Mouse (Mus musculus) limb, embryonic 11.5 days (tissue): ENCODE measurements around the gene Dhcr7. TPM values are rescaled to one million over a fixed set of nuclear protein-coding genes. Genes with fewer than 3 reads are reported as not detected.

Source experiments
- ATAC-seq: fragments of 200-750 bp; cut with Nextera tagmentation; 2 replicates; pipeline ENCODE4 v1.8.0; 2017; ENCODE audit warnings: low read depth; ENCODE audit not compliant: insufficient number of reproducible peaks, low FRiP score, low TSS enrichment
- DNase-seq: peaks from one replicate; pipeline ENCODE4 v3.0.0-alpha.2; 2015; ENCODE audit warnings: low spot score
- H3K27ac ChIP-seq: fragments of 300-500 bp; sonication (generic); replicated peaks from 2 replicates; pipeline ENCODE4 v1.5.1; 2014; ENCODE audit warnings: low read depth, mild to moderate bottlenecking, low read length
- H3K27me3 ChIP-seq: fragments of 300-500 bp; sonication (generic); 2 replicates; pipeline ENCODE4 v1.6.1; 2014; ENCODE audit warnings: mild to moderate bottlenecking, low read length, mixed read lengths; ENCODE audit not compliant: control insufficient read depth, insufficient read depth
- H3K36me3 ChIP-seq: fragments of 300-500 bp; sonication (generic); 2 replicates; pipeline ENCODE4 v1.6.1; 2014; ENCODE audit warnings: mild to moderate bottlenecking, low read length, moderate library complexity, mixed read lengths; ENCODE audit not compliant: control insufficient read depth, insufficient read depth
- H3K4me1 ChIP-seq: fragments of 300-500 bp; sonication (generic); 2 replicates; pipeline ENCODE4 v1.6.1; 2014; ENCODE audit warnings: low read length, mixed read lengths; ENCODE audit not compliant: control insufficient read depth, insufficient read depth
- H3K4me2 ChIP-seq: fragments of 300-500 bp; sonication (generic); 2 replicates; pipeline ENCODE4 v1.6.1; 2014; ENCODE audit warnings: low read depth, mild to moderate bottlenecking, moderate library complexity; ENCODE audit not compliant: severe bottlenecking
- H3K4me3 ChIP-seq: fragments of 300-500 bp; sonication (generic); 2 replicates; pipeline ENCODE4 v1.5.1; 2014; ENCODE audit warnings: low read depth, low read length
- H3K9ac ChIP-seq: fragments of 300-500 bp; sonication (generic); 2 replicates; pipeline ENCODE4 v1.6.1; 2014; ENCODE audit warnings: mild to moderate bottlenecking, low read length
- H3K9me3 ChIP-seq: fragments of 300-500 bp; sonication (generic); 2 replicates; pipeline ENCODE4 v1.6.1; 2016; ENCODE audit warnings: low read length; ENCODE audit not compliant: control insufficient read depth
- WGBS: fragments of 180-500 bp; shearing (Covaris S2); extraction: QIAGEN DNeasy Blood & Tissue Kit; methylation state at CpG from one replicate; pipeline ENCODE4 v1.1.7; 2014; 5-methylcytosine and 5-hydroxymethylcytosine counted together
- polyA plus RNA-seq: library from polyadenylated mRNA; unstranded; fragments of >200 nt; fragmentation: Nextera tagmentation; extraction: Ambion mirVana; gene quantifications from 2 replicates; pipeline ENCODE4 v1.2.1, GENCODE M21; 2014

Gene Dhcr7
- 56.0 and 60.6 TPM in 2 replicates for polyA plus RNA-seq

DNA sequence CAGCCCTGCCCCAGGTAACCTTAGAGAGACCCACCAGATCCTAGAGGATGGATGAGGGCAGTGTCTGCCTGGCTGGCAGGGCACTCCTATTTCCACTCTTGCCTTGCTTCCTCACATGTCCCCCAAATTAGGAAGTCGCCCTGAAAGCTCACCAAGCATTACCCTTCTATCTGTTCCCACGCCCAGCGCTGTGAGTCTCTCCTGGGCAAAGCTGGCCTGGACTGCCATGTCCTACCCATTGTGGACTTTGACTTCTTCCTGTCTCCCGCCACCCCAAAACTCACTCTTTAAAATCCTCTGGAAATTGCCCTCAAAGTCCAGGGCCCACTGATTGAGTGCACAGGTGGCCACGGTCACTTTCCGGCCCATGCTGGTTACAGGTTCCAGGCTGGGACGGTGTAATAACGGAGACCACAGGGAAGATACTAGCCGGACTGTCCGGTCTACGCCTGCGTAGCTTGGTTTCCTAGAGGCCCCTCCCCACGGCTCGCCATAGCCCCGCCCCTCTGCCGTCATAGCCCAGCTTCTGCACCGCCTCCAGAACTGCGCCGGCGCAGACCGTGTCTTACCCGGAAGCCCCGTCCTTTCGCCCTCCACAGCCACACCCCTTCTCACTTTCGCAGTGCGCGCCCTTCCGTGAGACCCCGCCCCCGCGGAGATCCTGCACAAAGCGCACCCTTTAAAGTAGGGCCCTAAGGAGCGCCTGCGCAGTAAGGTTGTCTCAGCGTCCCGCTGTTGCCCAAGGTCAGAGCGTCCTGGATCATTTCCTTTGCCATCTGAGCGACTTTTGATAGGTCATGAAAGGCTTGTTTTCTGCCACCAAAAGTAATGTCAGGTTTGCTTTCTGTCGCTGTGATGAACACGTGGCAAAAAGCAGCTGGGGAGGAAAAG lies at the start of gene Dhcr7, which contains the start of gene Nadsyn1:
Dhcr7 (plus strand) TSS at position 771 of the 891 bp plus-strand sequence.
Nadsyn1 (minus strand) TSS at position 475 of the 891 bp plus-strand sequence.
- Histone ChIP-seq H3K4me1 (peaks cover 6% of the 10 kb centered on the region; the same call in 1 of the 2 replicates), H3K27me3 (no peaks in the 10 kb centered on the region), H3K9ac (peak within 1 kb of the TSS; percentile 48), H3K36me3 (peaks cover 5% of the 10 kb centered on the region), H3K4me3 (peak within 1 kb of the TSS; percentile 60), H3K9me3 (no peaks in the 10 kb centered on the region), H3K4me2 (peak within 1 kb of the TSS; percentile 63), H3K27ac (peak within 1 kb of the TSS; percentile 48)
- under 1% methylated on average over 40 of the region's 40 CpGs for WGBS
- DNase-seq (peak; percentile 99), ATAC-seq (peak; percentile 98)

DNA sequence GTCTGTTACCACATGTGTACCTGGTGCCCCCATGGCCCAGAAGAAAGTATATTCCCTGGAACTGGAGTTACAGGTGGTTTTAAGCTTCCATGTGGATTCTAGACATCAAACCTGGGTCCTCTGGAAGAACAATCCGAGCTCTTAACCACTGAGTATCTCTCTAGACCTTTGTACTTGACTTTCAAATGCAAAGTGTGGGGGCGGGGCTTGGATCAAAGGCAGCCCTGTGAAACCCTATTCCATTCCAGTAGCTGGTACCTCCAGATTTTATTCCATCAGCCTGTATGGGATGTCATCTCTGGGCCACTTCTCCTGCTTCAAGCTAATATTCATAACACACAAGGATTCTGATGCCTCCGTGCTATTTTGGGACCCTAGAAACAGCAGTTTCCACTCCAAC lies 46.8 kb upstream of the Dhcr7 start:
- Histone ChIP-seq H3K9me3 (no peaks in the 10 kb centered on the region), H3K4me1 (no peaks in the 10 kb centered on the region), H3K36me3 (no peaks in the 10 kb centered on the region), H3K27me3 (no peaks in the 10 kb centered on the region), H3K4me3 (no peak overlapping the region), H3K9ac (no peak overlapping the region), H3K4me2 (no peak overlapping the region), H3K27ac (no peak overlapping the region)
- WGBS: 31% methylated on average over 3 of the region's 3 CpGs
- DNase-seq: no peak
- no peak for ATAC-seq

DNA sequence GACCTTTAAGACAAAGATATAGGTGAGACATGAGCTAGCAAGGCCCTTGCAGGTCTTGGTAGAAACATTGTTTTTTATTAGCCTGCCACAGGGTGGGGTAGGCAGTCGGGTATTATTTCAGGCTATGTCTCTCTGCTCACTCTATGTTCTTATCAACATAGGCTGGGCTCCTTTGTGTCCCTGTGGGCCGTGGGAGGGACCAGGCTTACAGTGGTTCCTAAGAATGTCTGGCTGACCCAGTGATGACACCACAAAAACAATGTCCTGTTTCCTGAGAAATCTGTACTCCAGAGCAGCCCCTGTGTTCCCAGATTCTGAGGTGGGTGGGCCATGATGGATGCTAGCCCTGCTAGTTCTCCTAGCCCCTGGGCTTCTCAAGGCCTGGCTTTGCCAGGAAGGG lies 45.6 kb upstream of the Dhcr7 start:
- DNase-seq: no peak
- no peak overlapping the region for H3K4me2 ChIP-seq
- H3K27me3 ChIP-seq: no peaks in the 10 kb centered on the region
- H3K36me3 ChIP-seq: no peaks in the 10 kb centered on the region
- no peak overlapping the region for H3K4me3 ChIP-seq
- H3K9me3 ChIP-seq: no peaks in the 10 kb centered on the region
- 66% methylated on average over 2 of the region's 2 CpGs for WGBS
- no peak overlapping the region for H3K9ac ChIP-seq
- no peak for ATAC-seq
- no peaks in the 10 kb centered on the region for H3K4me1 ChIP-seq
- no peak overlapping the region for H3K27ac ChIP-seq

- 33% methylated on average over 4 of the region's 6 CpGs for WGBS
These were observed 39.5 kb upstream of the Dhcr7 start for GRCm38 (mm10) chr7:143783378-143783995.

DNA sequence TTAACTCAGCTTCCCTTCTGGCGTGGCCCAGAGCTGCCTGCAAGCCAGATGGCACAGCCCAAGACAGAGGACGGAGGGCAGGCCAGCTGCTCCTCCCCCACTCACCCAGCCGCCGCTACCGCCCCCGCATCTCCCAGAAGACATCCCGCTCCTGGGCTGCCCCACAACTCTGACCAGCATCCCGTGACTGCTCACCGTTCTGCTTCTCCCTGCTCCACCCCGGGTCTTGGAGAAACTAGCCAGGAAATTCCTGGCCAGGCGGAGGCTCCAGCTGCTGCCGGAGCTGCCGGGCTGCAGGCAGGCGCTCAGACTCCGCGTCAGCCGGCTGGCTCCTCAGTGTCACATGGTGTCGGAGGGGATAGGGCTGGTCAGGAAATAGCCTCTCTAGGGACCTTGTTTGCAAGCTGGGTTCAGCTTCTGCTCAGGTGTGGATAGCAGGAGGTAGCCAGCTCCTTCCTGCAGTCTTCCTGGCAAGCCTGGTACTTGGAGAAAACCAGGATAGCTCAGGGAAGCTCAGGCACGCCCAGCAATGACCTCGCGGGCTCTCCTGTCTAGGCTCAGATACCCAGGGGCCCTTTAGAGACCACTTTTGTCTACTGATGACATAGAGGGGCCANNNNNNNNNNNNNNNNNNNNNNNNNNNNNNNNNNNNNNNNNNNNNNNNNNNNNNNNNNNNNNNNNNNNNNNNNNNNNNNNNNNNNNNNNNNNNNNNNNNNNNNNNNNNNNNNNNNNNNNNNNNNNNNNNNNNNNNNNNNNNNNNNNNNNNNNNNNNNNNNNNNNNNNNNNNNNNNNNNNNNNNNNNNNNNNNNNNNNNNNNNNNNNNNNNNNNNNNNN lies 38.7 kb upstream of the Dhcr7 start, which contains the start of gene Mrgpre:
Mrgpre (minus strand) TSS at position 505 of the 834 bp plus-strand sequence.
- peak within 1 kb of the TSS; percentile 58 for H3K9ac ChIP-seq
- no peaks in the 10 kb centered on the region for H3K27me3 ChIP-seq
- ATAC-seq: peak; percentile 86
- peaks cover 7% of the 10 kb centered on the region for H3K4me1 ChIP-seq
- H3K36me3 ChIP-seq: no peaks in the 10 kb centered on the region
- H3K27ac ChIP-seq: peak within 1 kb of the TSS; percentile 65
- WGBS: 3% methylated on average over 21 of the region's 21 CpGs
- H3K9me3 ChIP-seq: no peaks in the 10 kb centered on the region
- H3K4me3 ChIP-seq: peak within 1 kb of the TSS; percentile 35
- peak within 1 kb of the TSS; percentile 62 for H3K4me2 ChIP-seq
- peak; percentile 81 for DNase-seq

More at GRCm38 (mm10) chr7:143783378-143783995, 39.5 kb upstream of the Dhcr7 start:
- peak overlapping the region; percentile 58; the same call in 1 of the 2 replicates for H3K9ac ChIP-seq
- peaks cover 7% of the 10 kb centered on the region for H3K4me1 ChIP-seq
- H3K27ac ChIP-seq: peak overlapping the region; percentile 65; the same call in 1 of the 2 replicates
- no peaks in the 10 kb centered on the region for H3K27me3 ChIP-seq
- peak; percentile 36 for ATAC-seq
- H3K4me2 ChIP-seq: peak overlapping the region; percentile 62
- peak; percentile 26 for DNase-seq
- no peaks in the 10 kb centered on the region for H3K9me3 ChIP-seq
- H3K36me3 ChIP-seq: no peaks in the 10 kb centered on the region
- H3K4me3 ChIP-seq: peak overlapping the region; percentile 35

- Histone ChIP-seq H3K4me2 (no peak overlapping the region), H3K4me1 (no peaks in the 10 kb centered on the region), H3K9ac (no peak overlapping the region), H3K27ac (no peak overlapping the region), H3K9me3 (no peaks in the 10 kb centered on the region), H3K4me3 (no peak overlapping the region), H3K27me3 (no peaks in the 10 kb centered on the region), H3K36me3 (peaks cover 5% of the 10 kb centered on the region; the same call in 1 of the 2 replicates)
- ATAC-seq (no peak), DNase-seq (no peak)
- whole genome bisulfite sequencing: 86% methylated on average over 6 of the region's 6 CpGs
These were observed 30.5 kb upstream of the Dhcr7 start for GRCm38 (mm10) chr7:143792336-143792985.

DNA sequence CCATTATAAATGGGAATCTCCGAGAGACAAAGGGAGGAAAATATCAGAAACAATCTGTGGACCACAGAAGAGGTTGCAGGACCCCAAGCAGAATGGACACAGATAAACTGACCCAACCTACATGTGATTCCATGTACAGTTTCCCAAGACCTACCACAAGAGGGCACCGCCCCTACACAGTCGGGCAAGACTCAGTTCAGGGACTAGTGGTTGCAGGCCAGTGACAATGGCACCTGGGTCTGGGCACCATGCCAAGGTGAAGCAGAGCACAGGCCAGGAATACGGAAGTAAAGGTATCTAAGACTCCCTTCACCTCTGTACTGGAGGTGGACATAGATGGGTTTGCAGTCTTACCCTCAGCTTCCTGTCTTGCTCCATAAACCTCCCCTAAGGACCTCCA lies 29.8 kb upstream of the Dhcr7 start:
- DNase-seq: peak; percentile 53
- H3K4me3 ChIP-seq: no peak overlapping the region
- 67% methylated on average over 4 of the region's 4 CpGs for WGBS

More for the DNA sequence above, 29.8 kb upstream of the Dhcr7 start:
- Histone ChIP-seq H3K9me3 (no peaks in the 10 kb centered on the region), H3K36me3 (peaks cover 7% of the 10 kb centered on the region; the same call in 1 of the 2 replicates), H3K4me2 (no peak overlapping the region), H3K27me3 (no peaks in the 10 kb centered on the region), H3K4me1 (no peaks in the 10 kb centered on the region), H3K9ac (no peak overlapping the region), H3K27ac (no peak overlapping the region)
- no peak for ATAC-seq
